Mouse (Mus musculus) kidney, adult 2 months (tissue): ENCODE data around the gene Msh2. TPM values are rescaled to one million over a fixed set of nuclear protein-coding genes. Genes with fewer than 3 reads are reported as not detected.
"Not testable (repeated sequence)": the region's sequence is repeated elsewhere in the genome, so short reads cannot be mapped to it uniquely, and the experiment has no call there.

Source experiments
- DNase-seq: peaks from one replicate; pipeline ENCODE4 v3.0.0; 2021
- H3K27ac ChIP-seq: fragments of 200-500 bp; 2 replicates; pipeline ENCODE4 v1.5.1; 2012; ENCODE audit warnings: low read depth, low read length, control low read depth, inconsistent platforms; ENCODE audit not compliant: insufficient read depth
- H3K27me3 ChIP-seq: fragments of 200-500 bp; replicated peaks from 2 replicates; pipeline ENCODE4 v1.6.1; 2012; ENCODE audit warnings: mild to moderate bottlenecking, moderate library complexity, low read length, inconsistent platforms; ENCODE audit not compliant: control insufficient read depth, insufficient read depth
- H3K36me3 ChIP-seq: fragments of 200-500 bp; 2 replicates; pipeline ENCODE4 v1.6.1; 2012; ENCODE audit warnings: mild to moderate bottlenecking, moderate library complexity, low read length, inconsistent platforms; ENCODE audit not compliant: control insufficient read depth, insufficient read depth
- H3K4me1 ChIP-seq: fragments of 200-500 bp; 2 replicates; pipeline ENCODE4 v1.6.1; 2011; ENCODE audit warnings: low read length; ENCODE audit not compliant: control insufficient read depth, insufficient read depth
- H3K4me3 ChIP-seq: fragments of 200-500 bp; 2 replicates; pipeline ENCODE4 v1.5.1; 2011; ENCODE audit warnings: mild to moderate bottlenecking, low read depth, low read length, control low read depth; ENCODE audit not compliant: insufficient read depth
- CTCF ChIP-seq: fragments of 200-500 bp; conservative IDR thresholded peaks from 2 replicates; pipeline ENCODE4 v1.5.1; 2011; ENCODE audit warnings: low read depth, mild to moderate bottlenecking, control low read depth, low read length, moderate library complexity, mixed read lengths; ENCODE audit not compliant: insufficient read depth, insufficient read length
- POLR2A ChIP-seq: fragments of 200-500 bp; IDR thresholded peaks from one replicate; pipeline ENCODE4 v1.6.1; 2011; ENCODE audit warnings: low read depth, low read length, control low read depth
- WGBS: fragments of 180-500 bp; shearing (Covaris S2); methylation state at CpG from one replicate; pipeline ENCODE4 v1.1.7; 2018; 5-methylcytosine and 5-hydroxymethylcytosine counted together
- polyA plus RNA-seq: library from polyadenylated mRNA; depleted of rRNA; stranded (reverse); fragments of >200 nt; gene quantifications from 2 replicates; pipeline ENCODE4 v1.2.3, GENCODE M21; 2012

The Msh2 gene
- polyA plus RNA-seq, 1 experiment, result 7.4 TPM

DNA sequence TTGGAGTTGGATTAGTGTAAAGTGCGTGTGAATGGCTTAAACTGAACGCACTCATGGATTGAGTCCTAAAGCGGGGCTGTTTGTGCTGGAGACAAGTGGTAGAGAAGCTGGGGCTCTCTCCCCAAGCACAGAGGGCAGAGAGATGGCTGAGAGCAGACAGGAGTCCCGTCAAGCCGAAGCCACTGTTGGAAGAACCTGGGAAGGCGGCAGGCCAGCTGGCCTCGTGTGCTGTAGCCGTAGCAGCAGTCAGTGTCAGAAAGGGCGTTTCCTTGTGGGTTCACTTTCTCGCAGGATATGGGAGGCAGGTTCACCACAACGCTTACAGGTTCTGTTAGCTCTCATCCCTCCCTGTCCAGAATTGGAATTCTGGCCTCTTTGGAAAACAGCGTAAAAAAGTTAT is 31.1 kb upstream of the Msh2 start:
- WGBS, result 78% methylated on average over 12 of the region's 12 CpGs
- DNase-seq, result no peak
- peak overlapping the region; percentile 52; the same call in 1 of the 2 replicates for H3K27ac ChIP-seq
- TF ChIP-seq POLR2A, result no peak
- no peak for TF ChIP-seq CTCF
- H3K36me3 ChIP-seq, result no peaks in the 10 kb centered on the region
- peaks cover 2% of the 10 kb centered on the region; the same call in 1 of the 2 replicates for H3K4me1 ChIP-seq
- no peak overlapping the region for H3K4me3 ChIP-seq
- no peaks in the 10 kb centered on the region; the same call in 1 of the 2 replicates for H3K27me3 ChIP-seq

DNA sequence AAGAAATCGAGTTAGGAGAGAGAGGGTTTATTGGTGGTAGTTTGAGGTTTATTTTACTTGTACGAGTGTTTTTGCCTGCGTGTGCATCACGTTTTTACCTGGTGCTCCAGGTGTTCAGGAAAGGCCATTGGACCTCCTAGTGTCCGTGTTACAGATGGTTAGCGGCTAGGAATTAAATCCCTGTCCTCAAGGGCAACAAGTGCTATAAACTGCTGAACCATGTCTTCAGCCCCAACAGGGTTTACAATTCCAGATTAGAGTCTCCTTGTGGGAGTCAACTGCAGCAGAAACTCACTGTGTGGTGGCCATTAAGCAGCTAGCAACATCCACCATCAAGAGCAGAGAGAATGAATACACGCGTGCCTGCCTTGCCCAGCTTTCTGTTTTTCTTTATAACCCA is 29.4 kb upstream of the Msh2 start:
- peak overlapping the region; percentile 85 for H3K27ac ChIP-seq
- DNase-seq, result peak; percentile 66
- WGBS, result 28% methylated on average over 8 of the region's 8 CpGs
- TF ChIP-seq POLR2A, result no peak
- TF ChIP-seq CTCF, result no peak
- H3K27me3 ChIP-seq, result no peaks in the 10 kb centered on the region
- no peaks in the 10 kb centered on the region for H3K36me3 ChIP-seq
- no peaks in the 10 kb centered on the region; the same call in 1 of the 2 replicates for H3K4me1 ChIP-seq
- H3K4me3 ChIP-seq, result no peak overlapping the region

DNA sequence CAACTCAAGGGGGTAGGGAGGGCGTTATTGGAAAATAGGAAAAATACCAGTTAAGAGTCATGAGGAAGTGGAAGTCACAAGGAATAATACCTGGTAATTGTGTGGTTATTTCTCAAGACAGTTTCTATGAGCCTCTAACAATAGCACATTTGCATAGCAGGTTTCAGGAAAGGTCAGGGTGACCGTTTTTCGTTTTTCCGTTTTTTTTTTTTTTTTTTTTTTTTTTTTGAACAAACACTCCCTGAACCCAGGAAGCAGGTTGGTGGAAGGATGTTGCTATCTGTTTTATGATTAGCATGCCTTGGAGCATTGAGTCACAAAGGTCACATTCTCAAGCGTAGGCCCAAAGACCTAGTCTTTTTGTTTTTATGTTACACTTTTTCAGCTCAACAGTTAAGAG is 16.5 kb upstream of the Msh2 start:
- WGBS, result 91% methylated on average over 5 of the region's 5 CpGs
- not testable (repeated sequence) for H3K4me3 ChIP-seq, H3K4me1 ChIP-seq, H3K36me3 ChIP-seq, H3K27ac ChIP-seq, H3K27me3 ChIP-seq
- peak; percentile 59 for DNase-seq

DNA sequence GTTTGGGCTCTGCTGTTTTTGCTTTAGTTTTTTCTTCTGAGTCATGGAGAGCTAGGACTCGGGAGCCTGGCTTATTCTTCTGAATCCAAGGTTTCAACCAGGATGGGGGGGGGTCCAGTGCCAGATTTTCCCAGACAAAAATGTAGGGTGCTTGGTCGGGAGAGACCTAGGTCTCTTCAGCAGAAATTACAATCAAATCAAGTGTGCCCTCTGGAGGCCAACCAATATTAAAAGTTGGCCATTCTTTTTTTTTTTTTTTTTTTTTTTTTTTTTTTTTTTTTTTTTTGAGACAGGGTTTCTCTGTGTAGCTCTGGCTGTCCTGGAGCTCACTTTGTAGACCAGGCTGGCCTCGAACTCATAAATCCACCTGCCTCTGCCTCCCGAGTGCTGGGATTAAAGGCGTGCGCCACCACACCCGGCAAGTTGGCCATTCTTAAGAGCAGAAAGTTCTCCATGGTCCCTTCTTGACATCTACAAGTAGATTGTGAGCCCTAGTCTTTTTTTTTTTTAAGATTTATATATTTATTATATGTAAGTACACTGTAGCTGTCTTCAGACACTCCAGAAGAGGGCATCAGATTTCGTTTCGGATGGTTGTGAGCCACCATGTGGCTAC is 10.1 kb upstream of the Msh2 start:
- DNase-seq, result peak; percentile 25
- not testable (repeated sequence) for H3K4me1 ChIP-seq, H3K4me3 ChIP-seq, H3K36me3 ChIP-seq, H3K27ac ChIP-seq, H3K27me3 ChIP-seq
- WGBS, result 73% methylated on average over 9 of the region's 9 CpGs

DNA sequence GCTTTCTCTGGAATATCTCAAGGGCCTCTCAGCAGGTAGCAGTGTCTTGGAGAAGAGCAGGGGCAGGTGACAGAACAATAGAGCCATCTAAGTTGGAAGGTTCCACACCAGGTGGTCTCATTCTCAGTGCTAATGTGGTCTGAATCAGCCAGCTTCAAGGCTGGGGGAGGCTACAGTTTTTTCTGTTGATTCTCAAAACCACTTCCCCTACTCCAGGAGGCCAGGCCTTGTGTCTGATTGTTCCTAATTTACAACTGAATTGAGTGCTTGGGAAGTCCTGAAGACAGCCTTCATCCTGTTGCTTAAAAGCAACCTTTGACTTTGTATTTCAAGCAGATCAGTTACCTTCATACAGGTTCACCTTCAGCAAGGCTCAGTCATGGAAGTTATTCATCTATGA is 7.9 kb upstream of the Msh2 start:
- TF ChIP-seq POLR2A (no peak), CTCF (no peak)
- no peak for DNase-seq
- H3K27me3 ChIP-seq, result no peaks in the 10 kb centered on the region
- H3K36me3 ChIP-seq, result no peaks in the 10 kb centered on the region
- H3K27ac ChIP-seq, result no peak overlapping the region
- no peaks in the 10 kb centered on the region for H3K4me1 ChIP-seq
- H3K4me3 ChIP-seq, result no peak overlapping the region

DNA sequence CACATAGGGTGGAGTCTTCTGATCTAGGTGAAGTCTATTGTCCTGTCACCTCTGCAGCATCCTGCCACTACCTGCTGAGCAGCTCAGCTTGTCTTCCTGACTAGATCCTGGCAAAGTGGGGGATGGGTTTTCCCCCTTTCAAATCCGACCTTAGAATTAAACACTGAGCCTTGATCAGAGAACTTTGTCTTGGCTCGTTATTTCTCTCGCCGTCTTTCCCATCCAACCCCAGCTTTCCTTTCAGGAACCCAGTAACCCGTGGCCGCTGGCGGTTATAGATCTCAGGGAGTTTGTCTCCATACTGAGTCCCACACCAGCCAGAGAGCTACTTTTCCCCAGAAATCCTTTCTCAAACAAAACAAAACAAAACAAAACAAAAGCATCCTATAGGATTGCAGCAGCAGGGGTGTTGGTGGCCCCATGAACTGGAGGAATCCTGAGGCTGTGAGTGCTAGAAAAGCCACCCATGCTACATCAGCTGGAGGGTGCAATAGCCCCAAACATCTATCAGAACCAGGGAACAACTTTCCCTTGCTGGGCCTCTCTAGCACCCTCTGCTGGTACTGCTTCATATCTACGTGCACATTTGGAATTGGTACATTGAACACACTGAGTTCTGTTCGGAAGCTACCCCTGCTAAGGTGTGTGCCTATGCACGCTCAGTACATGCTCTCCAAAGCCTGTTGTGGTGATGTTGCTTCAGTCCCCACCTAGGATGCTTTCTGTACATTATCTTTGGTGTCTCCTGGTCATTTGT is 6.9 kb upstream of the Msh2 start:
- no peak overlapping the region for H3K27ac ChIP-seq
- no peaks in the 10 kb centered on the region for H3K27me3 ChIP-seq
- H3K4me3 ChIP-seq, result no peak overlapping the region
- no peak for TF ChIP-seq POLR2A
- peak; percentile 83 for TF ChIP-seq CTCF
- H3K36me3 ChIP-seq, result no peaks in the 10 kb centered on the region
- WGBS, result 67% methylated on average over 10 of the region's 10 CpGs
- H3K4me1 ChIP-seq, result no peaks in the 10 kb centered on the region
- DNase-seq, result peak; percentile 73

DNA sequence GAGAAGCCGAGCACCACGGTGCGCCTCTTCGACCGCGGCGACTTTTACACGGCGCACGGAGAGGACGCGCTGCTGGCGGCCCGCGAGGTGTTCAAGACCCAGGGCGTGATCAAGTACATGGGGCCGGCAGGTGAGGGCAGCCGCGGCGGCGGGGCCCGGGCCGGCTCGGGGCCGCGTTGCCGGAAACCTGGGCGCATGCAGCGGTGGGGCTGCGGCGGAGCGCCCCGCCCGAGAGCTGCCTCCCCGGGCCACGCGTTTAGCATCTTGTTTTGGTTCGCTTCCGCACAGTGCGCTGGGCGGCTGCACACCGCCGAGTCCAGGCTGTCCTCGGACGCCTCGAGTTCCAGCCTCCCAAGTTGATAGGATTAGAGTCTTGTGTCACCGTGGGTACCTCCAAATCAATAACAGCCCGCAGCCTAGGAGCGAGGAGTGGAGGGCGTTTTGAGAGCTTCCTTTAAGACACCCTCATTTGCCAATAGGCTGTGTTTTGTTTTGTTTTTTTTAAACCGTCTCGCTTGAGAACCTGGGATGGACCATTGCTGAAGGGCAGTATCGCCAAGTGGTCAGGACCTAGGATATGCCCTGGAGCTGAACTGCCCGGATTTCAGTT is 652 bp downstream of the Msh2 start:
- H3K27ac ChIP-seq, result peak overlapping the region; percentile 26; the same call in 1 of the 2 replicates
- no peak for TF ChIP-seq POLR2A
- no peak for TF ChIP-seq CTCF
- DNase-seq, result no peak
- H3K4me1 ChIP-seq, result peaks cover 3% of the 10 kb centered on the region; the same call in 1 of the 2 replicates
- H3K27me3 ChIP-seq, result no peaks in the 10 kb centered on the region
- H3K36me3 ChIP-seq, result no peaks in the 10 kb centered on the region
- WGBS, result under 1% methylated on average over 54 of the region's 54 CpGs
- H3K4me3 ChIP-seq, result peak overlapping the region; percentile 74

DNA sequence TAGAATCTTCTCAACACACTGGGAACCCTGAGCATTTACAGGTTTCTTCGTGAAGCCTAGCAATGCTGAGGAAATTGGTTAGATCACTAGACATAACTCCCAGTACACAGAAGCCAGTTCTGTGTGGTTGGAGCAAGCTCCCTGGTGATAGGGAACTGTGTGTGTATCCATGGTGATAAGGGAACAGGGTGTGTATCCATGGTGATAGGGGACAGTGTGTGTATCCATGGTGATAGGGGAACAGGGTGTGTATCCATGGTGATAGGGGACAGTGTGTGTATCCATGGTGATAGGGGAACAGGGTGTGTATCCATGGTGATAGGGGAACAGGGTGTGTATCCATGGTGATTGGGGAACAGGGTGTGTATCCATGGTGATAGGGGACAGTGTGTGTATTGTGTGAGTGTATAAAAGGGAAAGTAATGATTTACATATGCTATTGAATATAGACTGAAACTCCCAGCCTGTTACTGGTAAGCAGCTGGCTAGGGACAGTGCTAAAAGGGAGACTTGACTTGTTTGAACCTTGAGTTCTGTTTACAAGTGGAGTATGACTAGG is 4.9 kb downstream of the Msh2 start:
- not testable (repeated sequence) for H3K27me3 ChIP-seq

More for the DNA sequence above, 4.9 kb downstream of the Msh2 start:
- DNase-seq, H3K4me1 ChIP-seq, H3K27ac ChIP-seq, H3K36me3 ChIP-seq, H3K4me3 ChIP-seq: not testable (repeated sequence)
- WGBS, result 88% methylated on average over 1 of the region's 1 CpGs
